Mouse (Mus musculus): Measurements from ENCODE around the gene Foxs1. TPM values are rescaled to one million over a fixed set of nuclear protein-coding genes. Genes with fewer than 3 reads are reported as not detected.

Gene Foxs1
- total RNA-seq, 2 experiments from 2014 or later, result 0.37 to 0.84 TPM

DNA sequence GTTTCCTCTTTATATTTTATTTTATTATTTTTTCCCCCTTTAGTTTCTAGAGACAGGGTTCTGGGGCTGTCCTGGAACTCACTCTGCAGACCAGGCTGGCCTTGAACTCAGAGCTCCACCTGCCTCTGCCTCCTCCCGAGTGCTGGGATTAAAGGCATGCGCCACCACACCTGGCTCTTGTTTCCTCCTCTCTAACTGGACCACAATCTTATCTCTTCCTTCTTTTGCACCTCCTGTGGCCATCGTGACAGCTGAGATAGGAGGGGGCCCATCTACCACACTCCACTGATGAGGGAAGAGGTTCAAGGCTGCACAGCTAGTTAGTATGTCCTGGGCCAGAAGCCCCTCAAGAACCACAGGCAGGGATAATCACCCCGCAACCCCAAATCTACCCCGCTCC lies 8.5 kb downstream of the Foxs1 start:
- no peak for TF ChIP-seq CTCF (conservative IDR thresholded peaks at IDR 0.05)
- Histone ChIP-seq H3K4me3 (no peak overlapping the region), H3K27ac (no peak overlapping the region)
- DNase-seq (ENCODE audit: low spot score in 2 of 2), result no peak

DNA sequence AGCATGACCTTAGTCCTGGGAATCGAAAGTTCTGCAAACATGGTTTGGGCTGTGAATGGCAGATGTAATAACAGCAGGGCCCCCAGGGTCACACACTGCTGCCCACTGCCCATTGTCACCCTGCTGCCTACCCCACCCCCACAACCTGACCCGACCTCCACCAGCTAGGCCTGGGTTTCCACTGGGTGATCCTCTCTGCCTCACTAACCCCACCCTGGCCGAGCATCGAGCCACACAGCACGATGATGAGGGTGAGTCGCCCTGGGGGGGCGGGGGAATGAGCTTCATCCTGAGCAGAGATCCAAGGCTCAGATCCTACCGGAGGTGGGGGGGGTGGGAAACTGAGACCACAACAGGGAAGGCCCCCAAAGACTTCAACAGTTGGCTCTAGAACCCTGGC lies 8.9 kb downstream of the Foxs1 start:
- no peak for DNase-seq (ENCODE audit: low spot score in 2 of 2)
- no peak for TF ChIP-seq CTCF (conservative IDR thresholded peaks at IDR 0.05)
- Histone ChIP-seq H3K27ac (no peak overlapping the region), H3K4me3 (no peak overlapping the region)

DNA sequence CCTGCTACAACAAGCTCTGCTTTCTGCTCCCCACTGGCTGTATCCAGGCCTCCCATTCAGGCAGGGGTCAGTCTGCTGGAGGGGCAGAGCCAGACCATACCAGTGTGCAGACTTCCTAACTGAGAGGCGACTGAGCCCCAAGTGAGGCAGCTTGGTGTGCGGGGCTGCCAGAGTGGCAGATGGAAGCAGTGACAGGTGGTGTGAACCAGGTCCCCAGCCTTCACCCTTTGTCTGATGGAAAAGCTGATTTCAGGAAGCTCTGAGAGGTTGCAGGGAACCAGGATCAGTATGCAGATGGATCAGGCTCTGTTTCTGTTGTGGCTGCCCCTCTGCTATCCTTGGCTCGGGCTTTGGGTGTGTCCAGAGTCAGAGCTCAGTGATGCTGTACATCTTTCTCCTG lies 9.4 kb downstream of the Foxs1 start:
- TF ChIP-seq CTCF (conservative IDR thresholded peaks at IDR 0.05), result no peak
- DNase-seq (ENCODE audit: low spot score in 2 of 2), result no peak
- H3K27ac ChIP-seq, result no peak overlapping the region
- no peak overlapping the region for H3K4me3 ChIP-seq

DNA sequence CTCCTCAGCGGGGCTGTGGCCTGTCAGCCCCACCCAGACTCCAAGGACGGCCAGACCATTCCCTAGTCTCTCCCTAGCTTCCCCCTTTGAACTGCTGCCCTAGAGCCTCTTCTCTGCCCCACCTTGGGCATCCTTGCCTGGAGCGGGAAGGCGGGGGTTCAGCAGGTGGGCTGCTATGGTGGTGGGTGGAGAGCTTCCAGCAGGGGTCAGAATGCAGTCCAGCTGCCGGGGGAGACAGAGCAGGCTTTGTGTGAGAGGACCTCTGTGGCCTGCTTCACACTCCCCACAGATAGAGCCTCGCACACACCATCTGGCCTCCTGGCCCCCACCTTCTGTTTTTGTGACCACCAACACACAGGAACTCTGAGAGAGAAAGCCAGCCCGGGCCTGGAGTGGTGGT lies 10.6 kb downstream of the Foxs1 start:
- DNase-seq (ENCODE audit: low spot score in 2 of 2), result no peak
- H3K4me3 ChIP-seq, result no peak overlapping the region
- no peak for TF ChIP-seq CTCF (conservative IDR thresholded peaks at IDR 0.05)
- no peak overlapping the region for H3K27ac ChIP-seq

DNA sequence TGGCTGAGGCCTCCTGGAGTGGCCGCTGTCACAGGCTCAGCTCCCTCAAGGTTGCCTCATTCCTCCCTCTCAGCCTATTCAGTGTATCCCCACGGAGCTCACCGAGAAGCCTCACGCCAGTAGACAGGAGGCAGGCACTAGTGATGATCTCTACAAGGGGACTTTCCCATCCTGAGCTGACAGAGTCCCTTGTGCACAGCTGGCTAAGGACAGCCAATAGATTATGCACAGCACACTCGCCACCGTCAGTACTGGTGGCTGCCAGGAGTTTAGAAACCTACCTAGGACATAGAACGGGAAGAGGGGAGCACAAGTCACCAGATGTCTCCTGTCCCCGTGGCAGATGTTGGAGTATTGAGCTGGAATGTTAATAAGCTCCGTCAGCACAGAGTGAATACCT lies 15.3 kb downstream of the Foxs1 start:
- DNase-seq (ENCODE audit: low spot score in 2 of 2), result no peak
- TF ChIP-seq CTCF (conservative IDR thresholded peaks at IDR 0.05), result no peak
- Histone ChIP-seq H3K27ac (no peak overlapping the region), H3K4me3 (no peak overlapping the region)

DNA sequence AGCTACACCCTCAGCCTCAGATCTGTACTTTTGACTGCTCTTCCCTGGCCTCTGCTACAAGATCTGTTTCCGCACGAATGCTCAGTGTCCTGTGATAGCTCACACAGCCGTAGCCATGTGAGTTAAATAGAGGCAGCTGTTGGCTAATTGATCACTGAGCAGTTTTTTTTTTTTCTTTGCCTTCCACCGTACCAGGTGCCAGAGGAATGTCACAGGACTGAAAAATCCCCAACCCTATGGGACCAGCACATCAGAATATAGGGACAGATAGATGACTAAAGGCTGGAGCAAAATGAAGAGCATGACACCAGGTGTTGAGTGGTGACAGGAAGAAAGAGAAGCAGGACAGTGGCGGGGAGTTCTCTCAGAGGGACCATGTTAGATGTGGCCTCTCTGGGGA lies 16.9 kb downstream of the Foxs1 start:
- no peak for DNase-seq (ENCODE audit: low spot score in 2 of 2)
- TF ChIP-seq CTCF (conservative IDR thresholded peaks at IDR 0.05), result no peak
- Histone ChIP-seq H3K4me3 (no peak overlapping the region), H3K27ac (no peak overlapping the region)

DNA sequence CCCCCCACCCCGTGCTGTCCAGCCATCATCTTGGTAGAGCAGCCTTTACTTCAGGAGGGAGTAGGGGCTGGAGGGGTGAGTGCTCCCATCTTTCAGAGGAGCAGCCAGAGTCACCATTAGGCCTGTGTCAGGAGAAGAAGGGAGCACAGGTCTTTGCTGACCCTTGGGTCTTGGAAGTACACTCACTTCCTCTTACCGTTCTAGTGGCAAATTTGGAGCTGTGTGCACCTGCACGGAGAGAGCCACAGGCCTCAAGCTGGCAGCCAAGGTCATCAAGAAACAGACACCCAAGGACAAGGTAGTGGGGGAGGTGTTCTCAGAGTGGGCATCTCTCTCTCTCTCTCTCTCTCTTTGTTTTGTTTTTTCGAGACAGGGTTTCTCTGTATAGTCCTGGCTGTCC lies 17.6 kb downstream of the Foxs1 start:
- TF ChIP-seq CTCF (conservative IDR thresholded peaks at IDR 0.05), result no peak
- Histone ChIP-seq H3K27ac (no peak overlapping the region), H3K4me3 (no peak overlapping the region)
- no peak for DNase-seq (ENCODE audit: low spot score in 2 of 2)

DNA sequence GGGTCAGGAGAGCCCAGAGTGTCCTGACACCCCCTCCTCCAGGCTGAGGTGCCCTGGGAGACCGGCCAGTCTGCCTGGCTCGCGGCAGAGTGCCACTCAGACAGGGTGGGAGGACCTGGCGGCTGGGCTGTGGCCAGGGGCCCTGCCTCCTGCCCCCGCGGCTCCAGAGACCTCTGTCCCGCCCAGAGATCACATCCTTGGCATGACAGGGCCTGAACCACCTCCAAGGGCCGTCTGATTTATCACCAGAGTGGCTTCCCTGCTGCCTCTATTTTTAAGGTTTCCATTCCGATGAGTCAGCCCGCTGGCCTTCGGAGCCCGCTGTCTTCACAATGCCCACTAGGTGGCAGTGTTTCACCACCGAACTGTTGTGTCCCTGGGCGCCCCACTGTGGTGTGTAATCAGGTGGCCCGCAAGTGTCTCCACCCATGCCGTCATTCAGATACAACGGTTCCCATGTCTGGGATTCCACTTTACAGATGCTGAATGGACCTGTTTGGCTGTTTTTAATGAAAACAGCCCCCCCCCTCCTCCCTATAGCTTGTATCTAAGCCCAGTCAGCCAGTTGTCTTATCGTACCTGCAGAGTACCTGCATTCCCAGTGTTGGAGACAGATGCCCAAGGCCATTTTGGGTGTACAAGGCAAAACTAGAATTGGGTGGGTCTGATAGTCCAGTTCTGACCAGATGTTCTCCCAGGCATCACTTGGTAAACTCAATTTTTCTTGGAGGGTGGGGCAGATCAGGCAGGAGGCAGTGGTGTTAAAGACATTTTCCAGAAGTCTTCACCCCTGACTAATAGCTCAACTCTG lies 18.5 kb downstream of the Foxs1 start:
- H3K27ac ChIP-seq, result no peak overlapping the region
- TF ChIP-seq CTCF (conservative IDR thresholded peaks at IDR 0.05), result peak; percentile 98
- DNase-seq (ENCODE audit: low spot score in 2 of 2), result peak; percentile 86 to 90
- H3K4me3 ChIP-seq, result no peak overlapping the region

DNA sequence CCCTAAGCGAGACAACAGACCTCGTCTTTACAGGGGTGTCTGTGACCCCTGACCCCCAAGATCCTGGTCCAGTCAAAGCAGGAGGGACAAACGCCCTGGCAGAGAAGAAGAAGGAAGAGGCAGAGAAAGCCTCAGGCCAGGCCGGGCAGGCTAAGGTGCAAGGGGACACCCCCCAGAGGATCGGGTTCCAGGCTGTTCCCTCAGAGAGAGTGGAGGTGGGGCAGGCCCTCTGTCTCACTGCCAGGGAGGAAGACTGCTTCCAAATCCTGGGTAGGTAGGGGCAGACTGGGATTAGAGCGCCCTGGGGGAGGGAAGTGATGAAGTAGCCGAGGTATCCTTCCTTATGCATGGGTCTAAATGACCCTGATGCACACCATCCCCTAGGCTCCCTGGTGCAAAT lies 19.5 kb downstream of the Foxs1 start:
- TF ChIP-seq CTCF (conservative IDR thresholded peaks at IDR 0.05), result no peak
- no peak overlapping the region for H3K27ac ChIP-seq
- H3K4me3 ChIP-seq, result no peak overlapping the region
- no peak for DNase-seq (ENCODE audit: low spot score in 2 of 2)

DNA sequence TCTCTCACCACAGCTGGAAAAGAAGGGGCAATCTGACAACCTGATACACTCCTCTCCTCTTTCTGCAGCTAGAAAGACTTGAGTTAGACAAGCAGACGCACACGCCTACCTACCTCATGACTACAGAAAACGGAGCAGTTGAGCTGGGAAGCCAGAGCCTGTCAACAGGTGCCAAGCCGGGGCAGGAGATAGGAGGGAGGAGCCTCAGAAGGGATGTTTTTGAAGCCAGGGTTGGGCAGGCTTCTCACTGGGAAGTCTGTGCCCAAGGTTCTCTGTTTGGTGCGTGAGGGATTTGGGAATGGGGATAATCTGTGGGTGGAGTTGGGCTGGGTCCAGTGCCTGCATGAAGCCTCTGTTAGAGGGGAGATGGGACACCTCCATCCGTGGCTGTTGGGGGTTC lies 21.6 kb downstream of the Foxs1 start:
- Histone ChIP-seq H3K4me3 (no peak overlapping the region), H3K27ac (no peak overlapping the region)
- DNase-seq (ENCODE audit: low spot score in 2 of 2), result no peak
- TF ChIP-seq CTCF (conservative IDR thresholded peaks at IDR 0.05), result no peak

DNA sequence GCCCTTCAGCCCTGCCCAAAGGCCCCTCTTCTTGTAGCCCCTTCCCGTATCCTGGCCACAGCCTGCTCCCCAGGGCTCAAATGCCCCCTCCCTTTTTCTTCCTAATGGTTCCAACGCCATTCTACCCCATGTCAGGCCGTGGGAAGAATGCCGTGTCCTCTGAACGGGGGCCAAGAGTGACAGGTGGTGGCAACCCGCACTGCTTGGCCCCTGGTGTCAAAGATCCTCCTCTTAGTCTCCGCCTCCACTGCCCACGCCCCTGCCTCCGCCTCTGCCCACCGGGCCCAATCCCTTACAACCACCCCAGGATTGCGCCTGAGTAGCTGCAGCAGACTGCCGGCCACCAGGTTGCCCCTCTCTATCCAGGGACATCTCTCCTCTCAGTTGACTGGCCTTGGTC lies 22.0 kb downstream of the Foxs1 start, which contains the start of gene Mylk2:
Gene Mylk2 (plus strand): TSS at position 322 of the 400 bp plus-strand sequence.
- Histone ChIP-seq H3K27ac (no peak within 1 kb of the TSS), H3K4me3 (no peak within 1 kb of the TSS)
- no peak for TF ChIP-seq CTCF (conservative IDR thresholded peaks at IDR 0.05)
- DNase-seq (ENCODE audit: low spot score in 2 of 2), result no peak

DNA sequence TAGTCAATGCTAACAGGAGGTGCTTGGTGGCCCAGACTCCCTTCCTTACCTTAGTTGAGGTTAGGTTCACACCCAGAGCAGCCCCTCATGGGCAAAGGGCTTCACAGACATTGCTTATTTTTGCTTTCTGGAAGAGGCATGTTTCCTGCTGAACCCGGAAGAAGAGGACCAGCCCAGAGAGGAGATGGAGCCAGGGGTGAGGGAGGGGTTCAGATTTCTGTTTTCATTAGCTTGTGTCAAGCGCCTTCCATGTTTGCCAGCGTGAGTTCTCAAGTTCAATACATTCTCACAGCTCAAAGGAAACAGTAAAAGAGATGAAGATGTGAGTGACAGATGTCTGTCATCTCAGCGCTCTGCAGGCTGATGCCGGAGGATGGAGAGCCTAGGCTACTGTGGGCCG lies 23.2 kb downstream of the Foxs1 start:
- Histone ChIP-seq H3K27ac (no peak overlapping the region), H3K4me3 (no peak overlapping the region)
- DNase-seq (ENCODE audit: low spot score in 2 of 2), result no peak
- no peak for TF ChIP-seq CTCF (conservative IDR thresholded peaks at IDR 0.05)

DNA sequence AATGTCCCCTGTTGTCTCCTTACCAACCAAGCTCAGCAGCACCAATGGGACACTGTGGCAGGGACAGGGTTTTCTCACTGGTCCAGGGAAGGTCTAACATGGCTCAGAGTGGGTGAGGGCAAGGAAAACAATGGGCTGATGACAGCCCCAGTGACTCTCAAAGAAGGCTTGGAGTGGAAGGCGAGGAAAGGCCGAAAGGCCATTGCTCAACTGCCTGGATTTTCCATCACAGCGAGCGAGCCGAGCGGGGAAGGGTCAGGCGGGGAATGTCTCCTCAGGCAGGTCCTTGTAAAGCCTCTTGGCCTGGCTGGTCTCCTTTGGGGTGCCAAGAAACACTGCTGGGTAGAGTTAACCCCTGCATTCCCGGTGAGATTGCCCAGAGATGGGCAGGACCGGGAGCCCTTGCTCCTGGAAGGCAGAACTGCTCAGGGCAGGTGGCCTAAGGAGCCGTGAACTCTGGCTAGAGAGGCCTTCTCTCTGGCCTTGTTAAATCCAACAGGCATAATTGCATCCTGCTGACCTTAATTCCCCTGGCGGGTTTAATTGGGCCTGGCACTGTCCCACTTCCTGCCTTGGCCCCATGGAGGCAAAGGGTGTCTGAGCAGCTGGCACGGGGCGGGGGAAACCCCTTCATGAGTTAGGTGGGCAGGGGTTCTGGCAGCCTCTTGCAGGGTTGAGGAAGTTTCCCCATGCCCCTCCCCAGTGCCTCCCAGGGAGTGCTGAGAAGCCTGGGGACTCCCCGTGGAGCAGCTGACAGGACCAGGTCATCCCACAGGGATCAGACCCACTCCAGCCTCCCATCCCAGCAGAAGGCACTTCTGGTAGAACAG lies 25.7 kb downstream of the Foxs1 start:
- no peak for DNase-seq (ENCODE audit: low spot score in 2 of 2)
- TF ChIP-seq CTCF (conservative IDR thresholded peaks at IDR 0.05), result no peak
- H3K27ac ChIP-seq, result no peak overlapping the region
- H3K4me3 ChIP-seq, result no peak overlapping the region

All from layer of hippocampus, adult 2 months (tissue).